10 mouse cellular contexts compared by ENCODE assay signal in genomic region chr10:68355471-68356092, GRCm38 (mm10).
DNase-seq lines count a peak whose midpoint lies in the region; ATAC-seq and TF ChIP-seq lines count a peak whose summit lies in the region.
"Had no signal": no experiment of that assay in that cellular context is flagged by ENCODE, and none has a peak within 500 bp of the region (broad histone marks: within the 10 kb centered on the region; RNA-seq: fewer than 3 reads in every experiment).

No protein-coding gene starts in this region.

- H3K27me3 ChIP-seq in kidney, postnatal 0 days (ENCODE audit: insufficient read depth, low read length) = no peaks in the 10 kb centered on the region
- no peaks in the 10 kb centered on the region for H3K27me3 ChIP-seq in embryonic facial prominence, embryonic 11.5 days (ENCODE audit: control insufficient read depth, insufficient read depth, low read length)
- H3K27me3 ChIP-seq in hindbrain, embryonic 11.5 days (ENCODE audit: control insufficient read depth, insufficient read depth, low read length) = no peaks in the 10 kb centered on the region
- H3K27me3 ChIP-seq in midbrain, embryonic 15.5 days (replicated peaks) = no peaks in the 10 kb centered on the region

- no peak for ATAC-seq in kidney, postnatal 0 days (replicated peaks; ENCODE audit: low FRiP score, low read depth)
- ATAC-seq in embryonic facial prominence, embryonic 11.5 days (replicated peaks; ENCODE audit: insufficient number of reproducible peaks, low FRiP score, low TSS enrichment, low read depth) = no peak
- peak; percentile 59 for ATAC-seq in hindbrain, embryonic 11.5 days (ENCODE audit: low FRiP score)
- no peak for ATAC-seq in midbrain, embryonic 15.5 days (replicated peaks)

- H3K27ac ChIP-seq in kidney, postnatal 0 days = peak overlapping the region; percentile 65
- H3K27ac ChIP-seq in embryonic facial prominence, embryonic 11.5 days (replicated peaks; ENCODE audit: low read depth, low read length) = peak overlapping the region; percentile 28; the same call in 1 of the 2 replicates
- H3K27ac ChIP-seq in hindbrain, embryonic 11.5 days (ENCODE audit: low read depth, low read length) = no peak overlapping the region
- peak overlapping the region; percentile 61; the same call in 1 of the 2 replicates for H3K27ac ChIP-seq in midbrain, embryonic 15.5 days

- H3K9ac ChIP-seq in kidney, postnatal 0 days (ENCODE audit: low read depth, low read length) = no peak overlapping the region
- no peak overlapping the region for H3K9ac ChIP-seq in embryonic facial prominence, embryonic 11.5 days (replicated peaks; ENCODE audit: low read length)
- no peak overlapping the region for H3K9ac ChIP-seq in hindbrain, embryonic 11.5 days (ENCODE audit: low read depth, low read length)
- no peak overlapping the region for H3K9ac ChIP-seq in midbrain, embryonic 15.5 days

- H3K4me1 ChIP-seq in kidney, postnatal 0 days (replicated peaks; ENCODE audit: insufficient read depth, low read length) = peaks cover 6% of the 10 kb centered on the region
- no peaks in the 10 kb centered on the region; the same call in 1 of the 2 replicates for H3K4me1 ChIP-seq in embryonic facial prominence, embryonic 11.5 days (ENCODE audit: control insufficient read depth, insufficient read depth, low read length)
- H3K4me1 ChIP-seq in hindbrain, embryonic 11.5 days (replicated peaks; ENCODE audit: control insufficient read depth, insufficient read depth, low read length) = no peaks in the 10 kb centered on the region
- peaks cover 10% of the 10 kb centered on the region for H3K4me1 ChIP-seq in midbrain, embryonic 15.5 days

- no peak for TF ChIP-seq CTCF in kidney, postnatal 0 days (IDR thresholded peaks at IDR 0.05; ENCODE audit: low read depth)

- H3K4me3 ChIP-seq in kidney, postnatal 0 days (replicated peaks; ENCODE audit: low read depth, low read length) = no peak overlapping the region
- H3K4me3 ChIP-seq in embryonic facial prominence, embryonic 11.5 days (ENCODE audit: low read depth, low read length) = no peak overlapping the region
- H3K4me3 ChIP-seq in hindbrain, embryonic 11.5 days (ENCODE audit: low read depth, low read length) = no peak overlapping the region
- no peak overlapping the region for H3K4me3 ChIP-seq in midbrain, embryonic 15.5 days
- H3K4me3 ChIP-seq: erythroblast, embryonic 14.5 days; megakaryocyte, embryonic 14.5 days had no signal

- no peaks in the 10 kb centered on the region for H3K9me3 ChIP-seq in kidney, postnatal 0 days (replicated peaks; ENCODE audit: low read length)
- H3K9me3 ChIP-seq in embryonic facial prominence, embryonic 11.5 days (replicated peaks; ENCODE audit: control insufficient read depth, low read length) = no peaks in the 10 kb centered on the region
- H3K9me3 ChIP-seq in hindbrain, embryonic 11.5 days (ENCODE audit: control insufficient read depth, low read length) = no peaks in the 10 kb centered on the region
- no peaks in the 10 kb centered on the region for H3K9me3 ChIP-seq in midbrain, embryonic 15.5 days

- DNase-seq in kidney, postnatal 0 days (ENCODE audit: low spot score) = peak; percentile 78
- DNase-seq in kidney, postnatal 25 days = no peak
- no peak for DNase-seq in embryonic facial prominence, embryonic 11.5 days (ENCODE audit: low spot score)
- DNase-seq in hindbrain, embryonic 11.5 days (ENCODE audit: low spot score) = no peak
- DNase-seq in right cerebral cortex, adult 2 months (ENCODE audit: low spot score in 2 of 2) = no peak
- DNase-seq in thymus, adult 18-20 months = no peak
- no peak for DNase-seq in layer of hippocampus, adult 9-10 months (ENCODE audit: low spot score)

- WGBS in kidney, postnatal 0 days = 23% methylated on average over 6 of the region's 6 CpGs
- WGBS in embryonic facial prominence, embryonic 11.5 days = 32% methylated on average over 6 of the region's 6 CpGs
- WGBS in hindbrain, embryonic 11.5 days = 27% methylated on average over 6 of the region's 6 CpGs
- WGBS in midbrain, embryonic 15.5 days = 13% methylated on average over 6 of the region's 6 CpGs

- no peaks in the 10 kb centered on the region for H3K36me3 ChIP-seq in kidney, postnatal 0 days (ENCODE audit: insufficient read depth, low read length)
- no peaks in the 10 kb centered on the region for H3K36me3 ChIP-seq in embryonic facial prominence, embryonic 11.5 days (replicated peaks; ENCODE audit: control insufficient read depth, insufficient read depth, low read depth, low read length)
- H3K36me3 ChIP-seq in hindbrain, embryonic 11.5 days (ENCODE audit: control insufficient read depth, insufficient read depth, low read length) = no peaks in the 10 kb centered on the region
- no peaks in the 10 kb centered on the region for H3K36me3 ChIP-seq in midbrain, embryonic 15.5 days (replicated peaks)

- H3K4me2 ChIP-seq in kidney, postnatal 0 days (ENCODE audit: low read length) = peak overlapping the region; percentile 2; the same call in 1 of the 2 replicates
- H3K4me2 ChIP-seq in embryonic facial prominence, embryonic 11.5 days (ENCODE audit: low read depth, low read length) = no peak overlapping the region
- no peak overlapping the region for H3K4me2 ChIP-seq in hindbrain, embryonic 11.5 days (replicated peaks; ENCODE audit: low read depth, low read length)
- H3K4me2 ChIP-seq in midbrain, embryonic 15.5 days = peak overlapping the region; percentile 25

Comparison
In these comparisons a context has a peak if more than half of its experiments do, and no peak if none do; other contexts are left out.
1. H3K4me2 ChIP-seq: peak in kidney, postnatal 0 days (single experiment) and midbrain, embryonic 15.5 days (single experiment); none in embryonic facial prominence, embryonic 11.5 days (single experiment) and hindbrain, embryonic 11.5 days (single experiment).